Mouse (Mus musculus): Measurements from ENCODE around the gene Ap2a1. TPM values are rescaled to one million over a fixed set of nuclear protein-coding genes. Genes with fewer than 3 reads are reported as not detected.

Ap2a1 gene
- polyA plus RNA-seq, 2 experiments: 67.6 to 69.6 TPM

DNA sequence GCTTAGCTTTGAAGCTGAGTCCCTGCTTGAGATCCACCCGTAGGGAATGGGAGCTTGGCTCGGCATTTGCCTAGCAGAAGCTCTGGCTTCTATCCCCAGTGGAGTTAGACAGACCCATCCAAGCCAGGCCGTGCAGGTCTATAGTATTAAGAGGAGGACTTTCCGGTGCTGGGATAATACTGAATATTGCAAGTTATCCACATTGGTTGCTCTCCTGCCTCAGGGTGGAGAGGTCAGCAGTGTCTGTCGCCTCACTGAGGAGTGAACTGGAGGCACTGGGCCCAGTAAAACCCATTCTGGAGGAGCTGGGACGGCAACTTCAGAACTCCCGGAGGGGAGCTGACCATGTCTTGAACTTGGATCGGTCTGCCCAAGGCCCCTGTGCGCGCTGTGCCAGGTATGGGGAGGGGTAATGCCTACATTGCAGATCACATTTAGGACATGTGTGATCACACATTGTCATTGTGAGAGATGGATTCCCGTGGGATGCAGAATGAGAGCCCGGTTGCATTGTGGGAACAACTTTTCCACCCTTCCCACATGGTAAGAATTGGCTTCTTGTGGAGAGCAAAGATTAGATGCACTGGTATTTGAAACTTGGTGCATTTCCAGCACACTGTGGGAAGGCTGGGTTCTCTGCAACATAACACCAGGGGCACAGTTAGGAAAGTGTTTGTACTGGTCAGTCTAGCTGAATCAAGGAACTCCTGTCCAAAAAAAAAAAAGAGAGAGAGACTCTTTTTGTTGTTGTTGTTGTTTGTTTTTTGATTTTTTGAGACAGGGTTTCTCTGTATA, 25.0 kb upstream of the Ap2a1 start:
- 79% methylated on average over 12 of the region's 12 CpGs for WGBS (ENCODE audit: insufficient replicate concordance)
- no peak overlapping the region for H3K4me3 ChIP-seq (ENCODE audit: insufficient read depth in 1 of 2, low read depth in 2 of 2, low read length in 2 of 2)
- H3K27me3 ChIP-seq (ENCODE audit: control insufficient read depth, insufficient read depth, low read length): peaks cover 22% of the 10 kb centered on the region
- ATAC-seq (ENCODE audit: insufficient read depth) (no peak), DNase-seq (ENCODE audit: low read depth in 3 of 3, low spot score in 3 of 3) (no peak)
- H3K4me2 ChIP-seq (ENCODE audit: low read depth): no peak overlapping the region
- no peaks in the 10 kb centered on the region for H3K9me3 ChIP-seq (ENCODE audit: control insufficient read depth, low read length)
- peaks cover 12 to 14% of the 10 kb centered on the region in 2 experiments for H3K4me1 ChIP-seq (replicated peaks; ENCODE audit: control insufficient read depth in 2 of 2, insufficient read depth in 2 of 2, low read length in 1 of 2)
- H3K27ac ChIP-seq: no peak overlapping the region
- no peak overlapping the region for H3K9ac ChIP-seq (replicated peaks)
- TF ChIP-seq EP300 (IDR thresholded peaks at IDR 0.05; ENCODE audit: low read depth): no peak
- TF ChIP-seq CTCF (IDR thresholded peaks at IDR 0.05; ENCODE audit: low read depth): no peak
- no peaks in the 10 kb centered on the region for H3K36me3 ChIP-seq (replicated peaks; ENCODE audit: control insufficient read depth, insufficient read depth, low read depth)

DNA sequence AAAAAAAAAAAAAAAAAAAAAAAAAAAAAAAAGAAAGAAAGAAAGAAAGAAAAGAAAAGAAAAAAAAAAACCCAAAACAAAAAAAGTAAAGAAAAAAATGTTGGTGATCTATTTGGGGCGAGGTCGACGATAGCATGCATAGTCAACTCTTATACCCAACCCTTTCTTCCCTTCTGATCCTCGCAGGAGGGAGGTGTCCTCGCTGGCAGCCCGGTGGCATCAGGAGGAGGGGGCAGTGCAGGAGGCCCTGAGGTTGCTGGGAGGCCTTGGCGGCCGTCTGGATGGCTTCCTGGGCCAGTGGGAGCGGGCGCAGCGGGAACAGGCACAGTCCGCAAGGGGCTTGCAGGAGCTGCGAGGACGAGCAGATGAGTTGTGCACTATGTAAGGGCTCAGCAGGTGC, 24.3 kb upstream of the Ap2a1 start:
- H3K4me1 ChIP-seq (replicated peaks; ENCODE audit: control insufficient read depth in 2 of 2, insufficient read depth in 2 of 2, low read length in 1 of 2): peaks cover 12 to 14% of the 10 kb centered on the region in 2 experiments
- H3K27me3 ChIP-seq (ENCODE audit: control insufficient read depth, insufficient read depth, low read length): peaks cover 22% of the 10 kb centered on the region
- H3K4me3 ChIP-seq (ENCODE audit: insufficient read depth in 1 of 2, low read depth in 2 of 2, low read length in 2 of 2): no peak overlapping the region
- TF ChIP-seq EP300 (IDR thresholded peaks at IDR 0.05; ENCODE audit: low read depth): no peak
- no peak for TF ChIP-seq CTCF (IDR thresholded peaks at IDR 0.05; ENCODE audit: low read depth)
- 62% methylated on average over 14 of the region's 14 CpGs for WGBS (ENCODE audit: insufficient replicate concordance)
- no peaks in the 10 kb centered on the region for H3K9me3 ChIP-seq (ENCODE audit: control insufficient read depth, low read length)
- ATAC-seq (ENCODE audit: insufficient read depth) (no peak), DNase-seq (ENCODE audit: low read depth in 3 of 3, low spot score in 3 of 3) (no peak)
- H3K4me2 ChIP-seq (ENCODE audit: low read depth): no peak overlapping the region
- H3K36me3 ChIP-seq (replicated peaks; ENCODE audit: control insufficient read depth, insufficient read depth, low read depth): no peaks in the 10 kb centered on the region
- no peak overlapping the region for H3K27ac ChIP-seq
- H3K9ac ChIP-seq (replicated peaks): no peak overlapping the region

DNA sequence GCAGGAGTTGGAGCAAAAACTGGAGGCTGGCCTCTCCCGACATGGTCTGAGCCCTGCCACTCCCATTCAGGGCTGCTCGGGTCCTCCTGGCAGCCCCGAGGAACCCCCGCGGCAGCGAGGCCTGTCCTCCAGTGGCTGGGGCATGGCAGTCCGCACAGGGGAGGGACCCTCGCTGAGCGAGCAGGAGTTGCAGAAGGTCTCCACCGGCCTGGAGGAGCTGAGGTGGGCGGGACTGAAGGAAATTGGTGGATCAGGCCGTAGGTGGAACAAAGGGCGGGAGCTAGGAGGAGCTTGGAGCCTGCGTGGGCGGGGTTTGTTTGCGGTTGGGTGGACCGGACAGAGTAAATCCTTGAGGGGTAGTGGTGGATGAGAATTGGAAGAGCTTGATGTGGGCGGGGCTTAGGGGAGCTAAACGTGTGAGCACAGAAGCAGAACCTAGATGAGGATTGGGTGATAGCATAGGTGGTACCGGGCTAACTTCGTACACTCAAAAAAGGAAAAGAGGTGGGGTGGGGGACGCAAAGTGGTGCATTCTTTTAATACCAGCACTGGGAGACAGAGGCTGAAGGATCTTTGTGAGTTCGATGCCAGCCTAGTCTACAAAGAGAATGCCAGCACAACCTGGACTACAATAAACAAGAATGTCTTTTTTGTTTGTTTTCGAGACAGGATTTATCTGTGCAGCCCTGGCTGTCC, 23.5 kb upstream of the Ap2a1 start:
- H3K27ac ChIP-seq: peak overlapping the region; percentile 49
- no peaks in the 10 kb centered on the region for H3K36me3 ChIP-seq (replicated peaks; ENCODE audit: control insufficient read depth, insufficient read depth, low read depth)
- peak; percentile 79 to 86 (median 81) for DNase-seq (ENCODE audit: low read depth in 3 of 3, low spot score in 3 of 3)
- peak overlapping the region; percentile 49 to 59 for H3K4me3 ChIP-seq (ENCODE audit: insufficient read depth in 1 of 2, low read depth in 2 of 2, low read length in 2 of 2)
- 4% methylated on average over 24 of the region's 24 CpGs for WGBS (ENCODE audit: insufficient replicate concordance)
- H3K4me2 ChIP-seq (ENCODE audit: low read depth): peak overlapping the region; percentile 91
- H3K4me1 ChIP-seq (replicated peaks; ENCODE audit: control insufficient read depth in 2 of 2, insufficient read depth in 2 of 2, low read length in 1 of 2): peaks cover 12 to 14% of the 10 kb centered on the region in 2 experiments
- peaks cover 22% of the 10 kb centered on the region for H3K27me3 ChIP-seq (ENCODE audit: control insufficient read depth, insufficient read depth, low read length)
- H3K9ac ChIP-seq (replicated peaks): peak overlapping the region; percentile 57
- no peaks in the 10 kb centered on the region for H3K9me3 ChIP-seq (ENCODE audit: control insufficient read depth, low read length)
- peak; percentile 84 for ATAC-seq (ENCODE audit: insufficient read depth)
- TF ChIP-seq CTCF (IDR thresholded peaks at IDR 0.05; ENCODE audit: low read depth): no peak
- no peak for TF ChIP-seq EP300 (IDR thresholded peaks at IDR 0.05; ENCODE audit: low read depth)

DNA sequence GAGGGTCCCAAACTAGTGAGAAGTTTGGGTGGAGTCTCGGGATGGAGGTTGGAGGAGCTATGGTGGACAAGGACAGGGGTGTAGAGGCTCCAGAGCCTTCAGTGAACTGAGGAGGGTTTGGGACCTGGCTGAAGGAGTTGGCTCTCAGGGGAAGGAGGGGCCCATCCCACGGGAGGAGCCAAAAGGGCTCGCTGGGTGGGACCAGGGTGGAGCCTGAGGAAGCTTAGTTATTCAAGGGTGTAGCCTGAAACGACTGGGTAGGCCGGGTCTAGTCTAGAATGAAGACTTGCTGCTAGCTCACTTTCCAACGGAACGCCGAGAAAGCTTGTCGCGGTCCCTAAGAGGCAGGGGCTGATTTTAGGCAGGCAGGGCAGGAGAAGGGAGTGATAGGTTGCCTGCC, 22.7 kb upstream of the Ap2a1 start:
- ATAC-seq (ENCODE audit: insufficient read depth) (peak; percentile 78), DNase-seq (ENCODE audit: low read depth in 3 of 3, low spot score in 3 of 3) (peak; percentile 59 to 72 (median 64))
- no peaks in the 10 kb centered on the region for H3K36me3 ChIP-seq (replicated peaks; ENCODE audit: control insufficient read depth, insufficient read depth, low read depth)
- H3K9me3 ChIP-seq (ENCODE audit: control insufficient read depth, low read length): no peaks in the 10 kb centered on the region
- peak overlapping the region; percentile 49 to 59 for H3K4me3 ChIP-seq (ENCODE audit: insufficient read depth in 1 of 2, low read depth in 2 of 2, low read length in 2 of 2)
- peak overlapping the region; percentile 49 for H3K27ac ChIP-seq
- H3K27me3 ChIP-seq (ENCODE audit: control insufficient read depth, insufficient read depth, low read length): peaks cover 22% of the 10 kb centered on the region
- no peak for TF ChIP-seq EP300 (IDR thresholded peaks at IDR 0.05; ENCODE audit: low read depth)
- no peak for TF ChIP-seq CTCF (IDR thresholded peaks at IDR 0.05; ENCODE audit: low read depth)
- H3K4me1 ChIP-seq (replicated peaks; ENCODE audit: control insufficient read depth in 2 of 2, insufficient read depth in 2 of 2, low read length in 1 of 2): peaks cover 12 to 14% of the 10 kb centered on the region in 2 experiments
- WGBS (ENCODE audit: insufficient replicate concordance): 0% methylated on average over 10 of the region's 10 CpGs
- peak overlapping the region; percentile 57 for H3K9ac ChIP-seq (replicated peaks)
- peak overlapping the region; percentile 91 for H3K4me2 ChIP-seq (ENCODE audit: low read depth)

DNA sequence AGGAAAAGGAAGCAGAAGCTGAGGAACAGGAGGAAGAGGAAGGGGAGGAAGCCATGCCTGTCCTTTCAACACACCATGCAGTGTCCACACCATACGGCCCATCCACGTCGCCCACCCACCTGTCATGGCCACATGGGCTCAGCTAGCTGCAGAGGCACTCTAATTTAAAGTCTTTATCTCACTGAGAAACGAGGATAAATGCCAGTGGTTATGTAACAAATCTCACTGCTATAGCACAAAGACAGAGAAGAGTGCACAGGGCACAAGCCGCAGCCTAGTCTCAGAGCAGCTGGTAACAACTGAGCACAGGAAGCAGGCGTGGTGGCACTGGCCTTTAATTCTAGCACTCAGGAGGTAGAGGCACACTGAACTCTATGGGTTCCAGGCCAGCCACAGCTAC, 20.6 kb upstream of the Ap2a1 start:
- 43% methylated on average over 6 of the region's 6 CpGs for WGBS (ENCODE audit: insufficient replicate concordance)
- DNase-seq (ENCODE audit: low read depth in 3 of 3, low spot score in 3 of 3): no peak
- Histone ChIP-seq H3K4me1 (replicated peaks; ENCODE audit: control insufficient read depth in 2 of 2, insufficient read depth in 2 of 2, low read length in 1 of 2) (peaks cover 12 to 14% of the 10 kb centered on the region in 2 experiments), H3K27me3 (ENCODE audit: control insufficient read depth, insufficient read depth, low read length) (peaks cover 22% of the 10 kb centered on the region), H3K9me3 (ENCODE audit: control insufficient read depth, low read length) (no peaks in the 10 kb centered on the region), H3K4me3 (ENCODE audit: insufficient read depth in 1 of 2, low read depth in 2 of 2, low read length in 2 of 2) (no peak overlapping the region), H3K27ac (no peak overlapping the region), H3K4me2 (ENCODE audit: low read depth) (no peak overlapping the region), H3K36me3 (replicated peaks; ENCODE audit: control insufficient read depth, insufficient read depth, low read depth) (no peaks in the 10 kb centered on the region), H3K9ac (replicated peaks) (no peak overlapping the region)
- no peak for TF ChIP-seq EP300 (IDR thresholded peaks at IDR 0.05; ENCODE audit: low read depth)
- no peak for TF ChIP-seq CTCF (IDR thresholded peaks at IDR 0.05; ENCODE audit: low read depth)
- ATAC-seq (ENCODE audit: insufficient read depth): no peak

Measured in liver, embryonic 14.5 days (tissue).